Mouse (Mus musculus) CD4-positive naive resting alpha-beta T cell, adult 76 days (primary cell): ENCODE measurements around the gene Arpc3. TPM values are rescaled to one million over a fixed set of nuclear protein-coding genes. Genes with fewer than 3 reads are reported as not detected.

ENCODE experiments used
- total RNA-seq: library from RNA; stranded (reverse); gene quantifications from one replicate; pipeline ENCODE4 v1.2.4, GENCODE M21; 2023

Gene Arpc3
- 298 TPM for total RNA-seq

DNA sequence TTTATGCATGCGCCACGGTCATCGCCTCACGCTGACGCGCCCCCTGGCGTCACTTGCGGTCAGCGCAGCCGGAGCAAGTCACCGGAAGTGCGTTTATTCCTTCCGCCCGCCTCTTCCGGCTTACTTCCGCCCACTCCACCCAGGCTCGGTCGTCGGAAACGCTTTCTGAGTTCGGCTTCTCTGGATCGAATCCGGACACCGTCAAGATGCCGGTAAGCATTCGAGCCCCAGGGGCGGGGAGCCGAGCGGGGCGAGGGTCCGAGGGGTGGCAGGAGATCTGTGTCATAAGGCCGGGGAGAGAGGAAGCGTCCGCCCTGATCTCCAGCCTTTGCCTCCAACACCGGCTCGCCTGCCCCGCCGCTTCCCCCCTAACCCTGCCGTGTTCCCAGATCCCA, at the start of gene Arpc3:
TSS of gene Arpc3 (plus strand) at position 93 of the 395 bp plus-strand sequence.

DNA sequence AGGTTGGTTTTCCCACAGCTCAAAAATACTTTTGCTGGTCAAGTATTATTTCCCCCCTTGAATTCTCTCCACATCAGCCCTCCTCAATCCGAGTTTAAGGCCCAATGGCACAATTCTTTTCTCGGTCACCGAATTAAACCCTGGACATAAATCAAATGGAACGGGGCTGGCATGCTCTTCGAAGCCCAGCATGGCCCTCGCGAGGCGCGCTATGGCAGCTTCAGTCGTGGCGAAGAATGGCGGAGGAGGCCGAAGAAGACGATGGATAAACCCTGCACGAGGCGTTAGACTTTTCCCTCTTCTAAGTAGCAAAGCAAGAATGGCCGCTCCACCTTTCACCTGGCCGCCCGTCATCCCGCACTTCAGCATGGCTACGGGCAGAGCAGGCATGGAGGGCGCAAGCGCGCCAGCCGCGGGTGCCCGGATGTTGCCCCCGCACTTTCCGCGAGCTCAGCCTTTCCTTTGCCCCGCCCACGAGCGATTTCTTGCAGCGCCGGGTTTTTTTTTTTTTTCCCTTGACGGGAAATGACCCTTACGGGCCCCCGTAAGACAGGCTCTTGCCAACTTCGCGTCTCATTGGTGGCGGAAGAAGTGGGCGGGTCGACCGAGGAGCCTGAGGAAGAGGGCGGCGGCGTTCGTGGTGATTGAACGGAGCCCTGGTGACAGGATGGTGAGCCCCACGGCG, 37.7 kb upstream of the Arpc3 start, which contains the start of the genes Rad9b and Vps29:
TSS of gene Rad9b (minus strand) at position 427 of the 685 bp plus-strand sequence.
TSS of gene Vps29 (plus strand) at position 563 of the 685 bp plus-strand sequence.

DNA sequence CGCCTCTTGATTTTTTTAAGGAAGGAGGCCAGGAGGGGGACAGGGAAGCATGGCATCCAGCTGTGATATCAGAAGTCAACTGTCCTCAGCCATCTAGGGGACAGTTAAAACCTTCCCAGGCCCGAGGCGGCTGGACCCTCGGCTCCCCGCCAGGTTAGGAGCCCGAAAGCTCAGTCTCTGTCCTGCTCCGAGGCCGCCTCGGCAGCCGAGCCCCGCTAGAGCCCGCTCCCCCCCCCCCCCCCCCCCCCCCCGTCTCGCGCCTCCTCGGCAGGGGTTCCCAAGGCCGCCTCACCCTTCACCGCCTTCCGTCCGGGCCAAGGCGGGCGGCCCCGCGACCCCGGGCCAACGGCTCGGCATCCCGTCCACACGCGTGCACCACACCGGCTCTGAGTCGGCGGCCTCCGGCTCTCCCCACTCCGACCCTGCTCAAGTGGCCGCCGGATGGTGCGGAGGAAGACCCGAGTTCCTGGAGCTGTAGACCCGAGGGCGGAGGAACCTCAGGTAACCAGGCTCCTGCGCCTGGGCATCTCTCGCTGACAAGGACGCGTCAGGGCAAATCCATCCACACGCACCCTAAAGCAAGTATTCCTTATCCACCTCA, 20.0 kb upstream of the Arpc3 start, which contains the start of gene Gpn3:
TSS of gene Gpn3 (plus strand) at position 286 of the 601 bp plus-strand sequence.

DNA sequence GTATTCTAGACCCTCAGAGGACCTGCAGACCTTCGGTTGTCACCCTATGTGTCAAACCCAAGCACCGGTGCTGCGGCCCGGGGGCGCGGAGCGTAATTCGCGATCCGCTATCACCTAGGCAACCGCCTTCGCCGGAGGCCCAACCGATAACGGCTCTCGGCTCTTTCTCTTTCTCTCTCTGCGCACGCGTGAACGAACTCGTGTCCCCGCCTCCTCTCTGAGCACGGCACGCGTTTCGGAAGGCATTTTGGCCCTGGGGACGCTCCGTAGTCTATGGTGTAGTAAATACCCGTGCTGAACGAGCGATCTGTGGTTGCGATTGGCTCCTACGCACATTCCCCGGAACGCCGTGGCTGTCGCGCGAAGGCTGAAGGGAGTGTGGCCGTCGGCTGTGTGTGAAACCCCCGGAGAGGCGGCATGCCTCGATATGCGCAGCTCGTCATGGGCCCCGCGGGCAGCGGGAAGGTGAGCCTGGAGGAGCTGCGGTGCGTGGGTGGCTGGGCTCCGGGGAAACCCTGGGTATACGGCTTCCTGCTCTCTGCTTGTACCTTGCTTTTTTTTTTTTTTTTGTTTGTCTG, 19.4 kb upstream of the Arpc3 start, which contains the start of gene Fam216a:
TSS of gene Fam216a (minus strand) at position 173 of the 578 bp plus-strand sequence.

DNA sequence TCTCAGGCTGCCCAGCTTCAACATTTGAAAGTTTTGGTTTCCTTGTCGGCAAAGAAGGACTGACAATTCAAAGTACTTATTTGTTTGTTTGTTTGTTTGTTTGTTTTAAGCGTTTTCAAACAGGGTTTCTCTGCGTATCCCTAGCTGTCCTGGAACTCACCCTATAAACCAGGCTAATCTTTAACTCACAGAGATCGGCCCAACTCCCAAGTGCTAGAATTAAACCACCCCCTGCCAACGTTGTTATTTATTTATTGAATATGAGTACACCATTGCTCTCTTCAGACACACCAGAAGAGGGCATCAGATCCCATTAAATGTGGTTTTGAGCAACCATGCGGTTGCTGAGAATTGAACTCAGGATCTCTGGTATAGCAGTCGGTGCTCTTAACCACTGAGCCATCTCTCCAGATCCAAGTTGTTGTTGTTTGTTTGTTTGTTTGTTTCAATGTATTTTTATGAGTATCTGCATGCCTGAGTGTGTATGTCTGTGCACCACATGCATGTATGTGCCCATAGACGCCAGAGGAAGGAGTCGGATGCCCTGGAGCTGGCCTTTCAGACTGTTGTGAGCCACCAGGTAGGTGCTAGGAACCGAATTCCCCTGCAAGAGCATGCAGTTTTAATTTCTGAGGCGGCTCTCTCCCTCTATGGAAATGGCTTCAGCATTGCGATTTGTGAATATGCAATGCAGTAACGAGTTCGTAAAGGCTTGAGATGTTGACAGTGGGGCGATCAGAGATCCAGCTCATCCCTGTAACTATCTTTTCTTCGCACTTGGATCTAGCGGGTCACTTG, 29.8 kb downstream of the Arpc3 start, which contains the start of gene Anapc7:
TSS of gene Anapc7 (plus strand) at position 423 of the 798 bp plus-strand sequence.

Other genes with a start within 250 kb of the Arpc3 start
- gene Ppp1cc, start 233.6 kb upstream of the Arpc3 start, total RNA-seq, result 294 TPM
- 95.6 TPM for gene Hvcn1, start 185.1 kb upstream of the Arpc3 start, total RNA-seq
- 3.5 TPM for gene Tctn1, start 127.4 kb upstream of the Arpc3 start, total RNA-seq
- gene Pptc7, start 107.5 kb upstream of the Arpc3 start, total RNA-seq, result 29.4 TPM
- gene Rad9b, start 37.6 kb upstream of the Arpc3 start, total RNA-seq, result 6.0 TPM
- gene Vps29, start 37.5 kb upstream of the Arpc3 start, total RNA-seq, result 46.7 TPM
- 81.0 TPM for gene Gpn3, start 20.0 kb upstream of the Arpc3 start, total RNA-seq
- 7.4 TPM for gene Fam216a, start 19.5 kb upstream of the Arpc3 start, total RNA-seq
- 49.6 TPM for gene Anapc7, start 29.8 kb downstream of the Arpc3 start, total RNA-seq
- gene Atp2a2, start 110.3 kb downstream of the Arpc3 start, total RNA-seq, result 76.1 TPM
- 7.5 TPM for gene Ift81, start 222.6 kb downstream of the Arpc3 start, total RNA-seq